8 mouse cellular contexts compared by ENCODE assay signal in genomic region chr2:160601805-160602204, GRCm38 (mm10). TPM values are rescaled to one million over a fixed set of nuclear protein-coding genes. Genes with fewer than 3 reads are reported as not detected.
DNase-seq lines count a peak whose midpoint lies in the region; ATAC-seq and TF ChIP-seq lines count a peak whose summit lies in the region.
"Had no signal": no experiment of that assay in that cellular context is flagged by ENCODE, and none has a peak within 500 bp of the region (broad histone marks: within the 10 kb centered on the region; RNA-seq: fewer than 3 reads in every experiment).

No protein-coding gene starts in this region.

- H3K36me3 ChIP-seq in hindbrain, postnatal 0 days (ENCODE audit: insufficient read depth, low read length), result no peaks in the 10 kb centered on the region
- H3K36me3 ChIP-seq in hindbrain, embryonic 16.5 days (ENCODE audit: control insufficient read depth, insufficient read depth, low read length), result no peaks in the 10 kb centered on the region
- no peaks in the 10 kb centered on the region for H3K36me3 ChIP-seq in ES-Bruce4 (ENCODE audit: control insufficient read depth, insufficient read depth, low read length, poor library complexity, severe bottlenecking)
- H3K36me3 ChIP-seq in liver, embryonic 14.5 days (replicated peaks; ENCODE audit: control insufficient read depth, insufficient read depth, low read depth), result no peaks in the 10 kb centered on the region
- H3K36me3 ChIP-seq in midbrain, embryonic 13.5 days, result no peaks in the 10 kb centered on the region
- H3K36me3 ChIP-seq: lung, embryonic 15.5 days had no signal

- H3K9ac ChIP-seq in hindbrain, postnatal 0 days (replicated peaks; ENCODE audit: low read length), result no peak overlapping the region
- no peak overlapping the region for H3K9ac ChIP-seq in hindbrain, embryonic 16.5 days (ENCODE audit: low read depth, low read length)
- no peak overlapping the region for H3K9ac ChIP-seq in ES-Bruce4 (ENCODE audit: low read depth, poor library complexity, severe bottlenecking)
- peak overlapping the region; percentile 7 for H3K9ac ChIP-seq in liver, embryonic 14.5 days (replicated peaks)
- no peak overlapping the region for H3K9ac ChIP-seq in midbrain, embryonic 13.5 days (replicated peaks)
- H3K9ac ChIP-seq: lung, embryonic 15.5 days had no signal

- no peak for TF ChIP-seq EP300 in ES-Bruce4 (IDR thresholded peaks at IDR 0.05; ENCODE audit: insufficient read depth, low read depth, low read length)
- no peak for TF ChIP-seq EP300 in liver, embryonic 14.5 days (IDR thresholded peaks at IDR 0.05; ENCODE audit: low read depth)

- ATAC-seq in hindbrain, postnatal 0 days, result no peak
- ATAC-seq in hindbrain, embryonic 16.5 days, result no peak
- no peak for ATAC-seq in liver, embryonic 14.5 days (ENCODE audit: insufficient read depth)
- no peak for ATAC-seq in midbrain, embryonic 13.5 days

- H3K4me1 ChIP-seq in hindbrain, postnatal 0 days (ENCODE audit: insufficient read depth, low read length), result no peaks in the 10 kb centered on the region
- no peaks in the 10 kb centered on the region for H3K4me1 ChIP-seq in hindbrain, embryonic 16.5 days (ENCODE audit: control insufficient read depth, insufficient read depth, low read depth, low read length)
- H3K4me1 ChIP-seq in ES-Bruce4 (ENCODE audit: control insufficient read depth, insufficient read depth, low read length), result no peaks in the 10 kb centered on the region
- H3K4me1 ChIP-seq in liver, embryonic 14.5 days (replicated peaks; ENCODE audit: control insufficient read depth in 2 of 2, insufficient read depth in 2 of 2, low read length in 1 of 2), result peaks cover 30 to 36% of the 10 kb centered on the region in 2 experiments
- H3K4me1 ChIP-seq in midbrain, embryonic 13.5 days (replicated peaks), result no peaks in the 10 kb centered on the region
- H3K4me1 ChIP-seq: lung, embryonic 15.5 days had no signal

- no peaks in the 10 kb centered on the region for H3K27me3 ChIP-seq in hindbrain, postnatal 0 days (ENCODE audit: insufficient read depth, low read length)
- peaks cover 2% of the 10 kb centered on the region; the same call in 1 of the 2 replicates for H3K27me3 ChIP-seq in hindbrain, embryonic 16.5 days (replicated peaks; ENCODE audit: control insufficient read depth, insufficient read depth, low read length)
- no peaks in the 10 kb centered on the region for H3K27me3 ChIP-seq in ES-Bruce4 (ENCODE audit: control insufficient read depth, insufficient read depth, low read length, poor library complexity, severe bottlenecking)
- H3K27me3 ChIP-seq in liver, embryonic 14.5 days (ENCODE audit: control insufficient read depth, insufficient read depth, low read length), result peaks cover 3% of the 10 kb centered on the region
- 0 out of 2 replicates have a peak, but pooled peaks cover 4% of the 10 kb centered on the region for H3K27me3 ChIP-seq in midbrain, embryonic 13.5 days
- H3K27me3 ChIP-seq: lung, embryonic 15.5 days had no signal

- no peaks in the 10 kb centered on the region for H3K9me3 ChIP-seq in hindbrain, postnatal 0 days (ENCODE audit: low read length)
- H3K9me3 ChIP-seq in hindbrain, embryonic 16.5 days (ENCODE audit: control insufficient read depth, low read length), result no peaks in the 10 kb centered on the region
- no peaks in the 10 kb centered on the region for H3K9me3 ChIP-seq in ES-Bruce4 (replicated peaks; ENCODE audit: control insufficient read depth, insufficient read depth, low read length, poor library complexity, severe bottlenecking)
- H3K9me3 ChIP-seq in liver, embryonic 14.5 days (ENCODE audit: control insufficient read depth, low read length), result no peaks in the 10 kb centered on the region
- H3K9me3 ChIP-seq in midbrain, embryonic 13.5 days, result no peaks in the 10 kb centered on the region
- H3K9me3 ChIP-seq: lung, embryonic 15.5 days had no signal

- no peak overlapping the region for H3K27ac ChIP-seq in hindbrain, postnatal 0 days
- H3K27ac ChIP-seq in hindbrain, embryonic 16.5 days (ENCODE audit: low read depth, low read length), result no peak overlapping the region
- no peak overlapping the region for H3K27ac ChIP-seq in ES-Bruce4 (ENCODE audit: insufficient read depth, low read length)
- H3K27ac ChIP-seq in liver, embryonic 14.5 days, result peak overlapping the region; percentile 99
- H3K27ac ChIP-seq in midbrain, embryonic 13.5 days, result no peak overlapping the region
- H3K27ac ChIP-seq: lung, embryonic 15.5 days had no signal

- WGBS in hindbrain, postnatal 0 days, result 40% methylated on average over 1 of the region's 1 CpGs
- 50% methylated on average over 1 of the region's 1 CpGs for WGBS in hindbrain, embryonic 16.5 days
- 13% methylated on average over 1 of the region's 1 CpGs for WGBS in liver, embryonic 14.5 days (ENCODE audit: insufficient replicate concordance)
- 70% methylated on average over 1 of the region's 1 CpGs for WGBS in midbrain, embryonic 13.5 days

- DNase-seq in hindbrain, postnatal 0 days (ENCODE audit: low spot score), result peak; percentile 57
- peak; percentile 48 for DNase-seq in brain, adult 2 months (ENCODE audit: low read depth, low spot score)
- DNase-seq in liver, embryonic 14.5 days (ENCODE audit: low read depth in 3 of 3, low spot score in 3 of 3), result peak; percentile 52 to 61 (median 58)
- DNase-seq in thymus, postnatal 0 days (ENCODE audit: low spot score), result peak; percentile 34

- no peak for TF ChIP-seq POLR2A in ES-Bruce4 (IDR thresholded peaks at IDR 0.05; ENCODE audit: insufficient read depth, low read length)

- H3K4me3 ChIP-seq in hindbrain, postnatal 0 days (ENCODE audit: low read length), result no peak overlapping the region
- no peak overlapping the region for H3K4me3 ChIP-seq in hindbrain, embryonic 16.5 days (ENCODE audit: low read length)
- no peak overlapping the region for H3K4me3 ChIP-seq in ES-Bruce4 (ENCODE audit: low read depth, low read length)
- no peak overlapping the region for H3K4me3 ChIP-seq in liver, embryonic 14.5 days (ENCODE audit: insufficient read depth in 1 of 2, low read depth in 2 of 2, low read length in 2 of 2)
- H3K4me3 ChIP-seq in midbrain, embryonic 13.5 days (replicated peaks), result no peak overlapping the region
- H3K4me3 ChIP-seq: lung, embryonic 15.5 days had no signal

- TF ChIP-seq CTCF in hindbrain, postnatal 0 days (IDR thresholded peaks at IDR 0.05; ENCODE audit: low read depth), result peak; percentile 79
- TF ChIP-seq CTCF in ES-Bruce4 (IDR thresholded peaks at IDR 0.05; ENCODE audit: low read depth, low read length), result peak; percentile 55
- TF ChIP-seq CTCF in liver, embryonic 14.5 days (IDR thresholded peaks at IDR 0.05; ENCODE audit: low read depth), result peak; percentile 90

- H3K4me2 ChIP-seq in hindbrain, postnatal 0 days (ENCODE audit: low read depth, low read length), result no peak overlapping the region
- no peak overlapping the region for H3K4me2 ChIP-seq in hindbrain, embryonic 16.5 days (ENCODE audit: low read length)
- H3K4me2 ChIP-seq in liver, embryonic 14.5 days (ENCODE audit: low read depth), result peak overlapping the region; percentile 11
- no peak overlapping the region for H3K4me2 ChIP-seq in midbrain, embryonic 13.5 days (replicated peaks)
- H3K4me2 ChIP-seq: lung, embryonic 15.5 days had no signal

RNA-seq across cellular contexts. Expression of gene Top1, which starts 43.9 kb away (rescaled TPM):
- 22.2 and 28.8 TPM in 2 replicates for total RNA-seq in hindbrain, postnatal 0 days (2014; rRNA removed)
- 44.9 and 50.7 TPM in 2 replicates for polyA plus RNA-seq in hindbrain, postnatal 0 days (2015; fragmentation: Nextera tagmentation; extraction: Ambion mirVana)
- polyA plus RNA-seq in hindbrain, embryonic 16.5 days (2015; fragmentation: Nextera tagmentation; extraction: Ambion mirVana), result 55.7 and 58.3 TPM in 2 replicates
- polyA plus RNA-seq in ES-Bruce4 (2011; ENCODE audit: insufficient read depth, insufficient read length, low read depth, missing spikeins), result 156 and 174 TPM in 2 replicates
- polyA plus RNA-seq in liver, embryonic 14.5 days (2012; rRNA removed), result 17.9 and 33.6 TPM in 2 replicates
- polyA plus RNA-seq in liver, embryonic 14.5 days (2014; fragmentation: Nextera tagmentation; extraction: Ambion mirVana), result 51.2 and 58.0 TPM in 2 replicates
- 68.2 and 69.4 TPM in 2 replicates for polyA plus RNA-seq in thymus, postnatal 0 days (2015; fragmentation: Nextera tagmentation; extraction: Ambion mirVana)
- polyA plus RNA-seq in midbrain, embryonic 13.5 days (2015; fragmentation: Nextera tagmentation; extraction: Ambion mirVana), result 115 and 116 TPM in 2 replicates
